Mouse (Mus musculus) naive thymus-derived CD4-positive, alpha-beta T cell, adult 5 months (primary cell): ENCODE results near the gene Gm11437. TPM values are rescaled to one million over a fixed set of nuclear protein-coding genes. Genes with fewer than 3 reads are reported as not detected.

ENCODE experiments used
- polyA plus RNA-seq: library from polyadenylated mRNA; unstranded; fragments of 100-300 nt; shearing (Covaris generic); gene quantifications from one replicate; pipeline ENCODE4 v1.2.1, GENCODE M21; 2017

The Gm11437 gene
- polyA plus RNA-seq: not detected

DNA sequence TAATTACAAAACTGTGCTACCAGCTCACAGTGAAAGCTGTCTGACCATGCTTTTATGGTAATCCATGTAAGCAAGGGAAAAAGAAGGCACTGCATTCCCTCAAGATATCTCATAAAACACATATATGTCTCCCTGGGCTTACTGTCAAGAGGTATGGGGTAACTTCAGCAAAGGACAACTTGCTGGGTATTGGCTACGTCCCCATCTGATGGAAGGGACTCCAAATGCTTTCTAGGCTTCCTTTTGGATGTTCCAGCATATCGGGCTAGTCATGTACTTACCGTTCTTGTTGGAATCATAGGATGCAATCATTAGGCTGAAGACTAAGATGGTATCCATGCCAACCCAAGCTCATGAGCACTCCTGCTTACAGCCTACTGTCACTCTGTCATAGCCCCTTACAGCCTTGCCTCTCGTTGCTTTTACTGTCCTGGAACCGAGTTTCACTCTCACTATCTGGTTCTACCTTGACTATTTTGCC lies at the start of gene Gm11437:
Gene Gm11437, minus strand, starts transcription at position 431 of the 481 bp plus-strand sequence.

DNA sequence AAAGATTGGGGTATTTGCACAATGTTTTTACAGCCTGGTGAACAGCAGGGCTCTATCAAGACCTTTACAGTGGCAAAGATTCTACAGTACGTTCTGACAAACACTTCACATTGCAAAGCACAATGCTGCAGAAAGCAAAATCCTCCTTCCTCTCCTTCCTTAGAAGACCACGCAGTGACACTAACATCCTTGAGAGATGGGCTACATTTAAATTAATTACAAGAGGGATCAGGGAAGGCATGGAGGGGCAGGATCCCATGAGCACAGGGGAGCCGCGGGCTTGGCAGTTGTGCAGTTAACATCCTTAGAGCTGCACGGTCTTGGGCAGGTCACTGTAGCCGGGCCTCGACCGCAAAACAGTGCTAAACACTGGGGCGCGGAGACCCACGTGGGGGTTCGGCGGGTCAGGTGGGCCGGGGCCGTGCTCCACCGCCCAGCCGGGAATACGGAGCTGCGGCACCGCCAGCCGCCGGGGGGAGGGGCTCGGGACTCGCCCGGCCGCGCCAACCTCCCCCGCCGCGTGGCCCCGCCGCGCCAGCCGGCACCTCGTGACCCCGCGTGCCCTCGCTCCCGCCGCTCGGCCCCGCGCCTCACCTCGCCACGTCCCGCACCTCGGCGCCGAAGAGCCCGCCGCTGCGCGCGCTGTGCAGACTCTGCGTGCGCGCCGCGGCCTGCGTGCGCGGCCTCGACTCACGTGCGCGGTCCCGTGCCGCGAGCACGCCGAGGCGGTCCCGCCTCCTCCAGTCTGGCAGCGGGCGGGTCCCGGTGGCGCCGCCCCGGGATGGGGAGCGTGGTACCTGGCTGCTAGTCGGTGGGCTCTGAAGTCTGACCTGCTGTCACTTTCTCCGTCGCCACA lies 38.1 kb downstream of the Gm11437 start, which contains the start of the genes Tada2a and Acaca:
Gene Tada2a, minus strand, starts transcription at position 658 of the 856 bp plus-strand sequence.
Gene Acaca, plus strand, starts transcription at position 730 of the 856 bp plus-strand sequence.

Other genes with a start within 250 kb of the Gm11437 start
- gene Ddx52, start 225.4 kb downstream of the Gm11437 start, polyA plus RNA-seq: 63.1 TPM
- gene Synrg, start 203.0 kb downstream of the Gm11437 start, polyA plus RNA-seq: 46.5 TPM
- not detected for gene Dusp14, start 98.2 kb downstream of the Gm11437 start, polyA plus RNA-seq
- 8.0 TPM for gene Tada2a, start 37.9 kb downstream of the Gm11437 start, polyA plus RNA-seq
- 9.4 TPM for gene Acaca, start 37.8 kb downstream of the Gm11437 start, polyA plus RNA-seq